Mouse (Mus musculus): ENCODE data around the gene 5730596B20Rik. TPM values are rescaled to one million over a fixed set of nuclear protein-coding genes. Genes with fewer than 3 reads are reported as not detected.
A peak's percentile ranks its signal among the peaks of the same experiment; 100 is the strongest.

The 5730596B20Rik gene
- total RNA-seq, 2 experiments from 2014 or later = not detected

GRCm38 (mm10) chr6:52220003-52220864 is 42.9 kb downstream of the 5730596B20Rik start:
- DNase-seq (ENCODE audit: low spot score) = no peak
- intact Hi-C loops (cut with DNase I) = loop anchor here (2.0 to 10.0 kb wide), 2 partner anchors 349 to 835 kb away; no protein-coding TSS in a partner anchor

DNA sequence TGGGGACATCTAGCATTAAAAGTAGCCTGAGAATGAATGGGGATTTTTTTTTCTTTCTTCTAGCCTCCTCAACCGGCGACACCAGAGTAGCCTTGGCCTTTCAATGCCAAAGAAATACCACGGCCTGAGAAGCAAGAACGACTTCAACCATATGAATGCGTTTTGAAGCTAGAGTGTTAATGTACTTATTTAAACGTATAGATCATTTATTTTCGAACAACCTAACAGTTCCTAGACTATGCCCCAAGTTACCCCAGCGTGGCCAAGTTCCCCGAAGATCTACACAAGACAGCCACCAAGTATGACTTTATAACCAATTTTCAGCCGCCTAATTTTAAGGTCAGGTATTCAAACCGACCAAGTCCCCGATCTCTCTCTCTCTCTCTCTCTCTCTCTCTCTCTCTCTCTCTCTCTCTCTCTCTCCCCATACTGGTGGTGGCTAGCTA is 43.6 kb downstream of the 5730596B20Rik start:
- DNase-seq (ENCODE audit: low spot score) = no peak
- intact Hi-C loops (cut with DNase I) = loop anchor here (1.0 to 10.0 kb wide), 3 partner anchors 350 to 836 kb away; no protein-coding TSS in a partner anchor

GRCm38 (mm10) chr6:52221337-52221992 is 44.2 kb downstream of the 5730596B20Rik start, which contains the start of gene Hoxa7:
Gene Hoxa7 (minus strand): TSS chr6:52221854.
- intact Hi-C loops (cut with DNase I) = loop anchor here (1.0 to 10.0 kb wide), 3 partner anchors 351 to 837 kb away; no protein-coding TSS in a partner anchor
- peak; percentile 62 for DNase-seq (ENCODE audit: low spot score)

- no peak for DNase-seq (ENCODE audit: low spot score)
- intact Hi-C loops (cut with DNase I) = loop anchor here (1.0 to 10.0 kb wide), 3 partner anchors 351 to 837 kb away; no protein-coding TSS in a partner anchor
Measured at GRCm38 (mm10) chr6:52221993-52222685, 44.8 kb downstream of the 5730596B20Rik start.

- DNase-seq (ENCODE audit: low spot score) = no peak
Measured at GRCm38 (mm10) chr6:52222729-52223128, 45.4 kb downstream of the 5730596B20Rik start.

GRCm38 (mm10) chr6:52223939-52224760 is 46.9 kb downstream of the 5730596B20Rik start:
- intact Hi-C loops (cut with DNase I) = loop anchor here (10.0 kb wide), 1 partner anchor 839 kb away; no protein-coding TSS in a partner anchor
- DNase-seq (ENCODE audit: low spot score) = no peak

More at GRCm38 (mm10) chr6:52222729-52223128, 45.4 kb downstream of the 5730596B20Rik start:
- intact Hi-C loops (cut with DNase I) = loop anchor here (10.0 kb wide), 1 partner anchor 838 kb away; no protein-coding TSS in a partner anchor

DNA sequence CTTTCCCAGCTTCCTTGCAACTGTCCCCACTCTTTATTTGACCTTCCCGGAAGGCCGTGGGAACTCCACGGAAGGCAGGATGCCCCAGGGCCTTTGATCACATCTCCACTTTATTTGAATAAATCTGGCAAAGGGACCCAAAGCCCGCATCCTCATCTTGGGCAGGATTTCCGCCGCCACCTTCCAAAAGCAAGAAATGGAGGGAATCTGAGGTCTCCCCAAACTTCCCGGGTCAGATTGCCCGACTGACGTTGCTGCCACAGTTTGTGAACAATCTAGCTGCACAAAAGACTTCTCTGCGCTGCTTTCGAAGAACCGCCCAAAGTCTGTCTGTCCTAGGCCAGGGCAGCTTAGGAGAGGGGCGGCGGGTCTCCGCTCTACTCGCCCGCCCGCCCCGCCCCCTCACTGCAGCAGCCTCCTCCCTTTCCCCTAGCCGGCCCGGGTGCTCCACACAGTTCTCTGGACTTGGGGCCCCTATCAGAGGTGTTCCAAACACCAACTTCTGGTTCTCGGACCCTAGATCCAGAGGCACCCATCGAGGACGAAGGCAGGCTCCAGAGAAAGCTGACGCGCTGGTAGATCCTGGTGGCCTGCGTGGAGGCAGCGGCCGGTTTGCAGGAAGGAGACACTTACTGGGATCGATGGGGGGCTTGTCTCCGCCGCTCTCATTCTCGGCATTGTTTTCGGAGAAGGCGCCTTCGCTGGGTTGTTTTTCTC is 47.8 kb downstream of the 5730596B20Rik start:
- no peak for DNase-seq (ENCODE audit: low spot score)
- intact Hi-C loops (cut with DNase I) = loop anchor here (10.0 kb wide), 1 partner anchor 840 kb away; no protein-coding TSS in a partner anchor

DNA sequence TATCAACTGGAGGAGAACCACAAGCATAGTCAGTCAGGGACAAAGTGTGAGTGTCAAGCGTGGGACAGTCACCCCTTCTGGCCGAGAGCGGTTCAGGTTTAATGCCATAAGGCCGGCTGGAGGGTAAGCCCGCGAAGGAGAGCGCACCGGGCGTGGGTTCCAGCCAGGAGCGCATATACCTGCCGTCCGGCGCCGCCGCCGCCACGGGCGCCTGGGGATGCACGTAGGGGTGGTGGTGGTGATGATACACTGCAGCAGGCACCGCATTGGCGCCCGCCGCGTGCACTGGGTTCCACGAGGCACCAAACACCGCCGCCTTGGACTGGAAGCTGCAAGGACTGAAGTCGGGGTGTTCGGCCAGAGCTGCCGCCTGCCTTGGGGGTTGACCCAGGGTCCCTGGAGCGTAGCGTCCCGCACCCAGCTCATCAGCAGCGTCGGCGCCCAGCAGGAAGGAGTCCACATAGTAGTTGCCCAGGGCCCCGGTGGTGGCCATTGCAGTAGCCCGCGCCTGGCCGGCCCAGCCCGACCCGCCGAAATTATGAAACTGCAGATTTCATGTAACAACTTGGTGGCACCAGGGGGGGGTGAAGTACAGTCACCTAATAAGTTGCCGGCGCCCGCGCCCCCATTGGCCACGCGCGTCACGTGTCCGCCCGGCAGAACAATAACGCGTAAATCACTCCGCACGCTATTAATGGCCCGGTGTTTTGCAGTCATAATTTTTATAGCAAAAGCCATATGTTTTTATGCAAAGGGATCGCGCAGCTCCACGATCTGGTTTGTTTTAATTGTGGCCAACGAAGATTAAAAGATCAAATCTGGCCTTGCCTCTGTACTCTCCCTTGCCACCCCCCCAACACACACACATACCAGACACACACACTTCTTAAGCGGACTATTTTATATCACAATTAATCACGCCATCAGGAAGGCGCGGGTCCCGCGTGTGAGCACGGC is 48.6 kb downstream of the 5730596B20Rik start:
- no peak for DNase-seq (ENCODE audit: low spot score)
- intact Hi-C loops (cut with DNase I) = loop anchor here (10.0 kb wide), 1 partner anchor 841 kb away; no protein-coding TSS in a partner anchor

DNA sequence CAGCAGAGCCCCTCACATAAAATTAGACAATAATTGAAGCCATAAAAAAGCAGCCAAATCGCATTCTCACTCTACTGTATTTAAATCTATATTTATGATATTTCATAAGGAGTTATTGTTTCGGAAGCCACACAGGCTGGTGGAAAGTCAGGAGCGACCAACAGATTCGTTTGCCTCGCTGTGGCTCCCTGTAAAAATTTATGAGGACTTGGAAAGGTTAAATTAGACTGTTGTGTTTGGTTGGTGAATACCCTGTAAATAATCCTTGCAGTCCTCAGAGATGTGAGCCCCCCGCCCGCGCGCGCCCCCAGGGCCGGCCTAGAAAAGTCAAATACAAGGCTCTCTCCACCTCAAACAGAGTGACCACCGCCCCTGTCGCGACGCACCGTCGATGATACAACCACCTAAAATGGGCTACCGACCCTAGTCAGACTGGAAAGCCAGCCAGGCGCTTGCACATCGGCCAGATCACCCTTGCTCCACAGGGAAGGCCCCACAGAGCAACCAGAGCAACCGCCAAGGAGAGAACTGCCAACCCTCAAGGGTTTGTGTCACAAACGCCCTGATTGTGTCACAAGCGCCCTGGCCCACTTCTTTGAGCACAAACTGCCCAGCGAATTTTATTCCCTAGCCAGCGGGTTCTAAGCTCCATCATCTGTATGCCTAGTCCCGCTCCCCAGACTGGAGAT is 49.4 kb downstream of the 5730596B20Rik start:
- intact Hi-C loops (cut with DNase I) = loop anchor here (10.0 kb wide), 1 partner anchor 842 kb away; no protein-coding TSS in a partner anchor
- no peak for DNase-seq (ENCODE audit: low spot score)

DNA sequence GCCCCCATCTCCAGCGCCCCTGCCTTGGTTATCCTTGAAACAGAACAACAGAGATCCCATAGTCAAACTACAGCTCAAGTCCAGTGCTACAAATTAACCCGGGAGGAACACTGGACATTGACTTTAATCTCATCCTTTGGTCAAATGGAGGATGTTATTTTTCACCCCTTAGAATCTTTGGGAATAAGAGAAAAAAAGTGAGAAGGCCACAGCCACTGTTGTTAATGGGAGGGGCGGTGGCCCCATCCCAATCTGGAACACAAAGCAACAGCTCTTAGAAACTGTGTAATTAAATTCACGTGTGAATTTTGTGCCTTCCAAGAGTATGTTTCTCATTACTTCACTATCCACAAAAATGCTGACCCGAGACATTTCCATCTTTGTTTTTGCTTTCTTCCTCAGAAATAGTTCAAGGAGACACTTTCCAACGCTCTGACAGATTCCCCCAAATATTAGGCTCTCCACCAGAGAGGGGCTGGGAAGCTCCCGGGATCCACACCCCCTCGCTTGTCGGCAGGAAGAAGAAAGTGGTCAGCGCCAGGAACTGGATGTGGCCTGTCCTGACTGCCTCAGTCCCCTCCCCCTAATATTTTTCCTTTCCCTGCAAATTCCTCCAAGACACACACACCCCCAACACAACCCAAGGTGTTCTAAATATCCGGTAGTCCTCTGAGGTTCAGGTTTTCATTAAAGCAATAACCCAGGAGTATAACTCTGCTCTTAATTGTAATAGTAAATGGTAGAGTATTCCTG is 50.3 kb downstream of the 5730596B20Rik start:
- intact Hi-C loops (cut with DNase I) = loop anchor here (10.0 kb wide), 1 partner anchor 843 kb away; no protein-coding TSS in a partner anchor
- no peak for DNase-seq (ENCODE audit: low spot score)

GRCm38 (mm10) chr6:52228475-52229465 is 51.5 kb downstream of the 5730596B20Rik start:
- intact Hi-C loops (cut with DNase I) = loop anchor here (10.0 kb wide), 1 partner anchor 844 kb away; no protein-coding TSS in a partner anchor
- no peak for DNase-seq (ENCODE audit: low spot score)

- intact Hi-C loops (cut with DNase I) = loop anchor here (10.0 kb wide), 1 partner anchor 845 kb away; no protein-coding TSS in a partner anchor
- DNase-seq (ENCODE audit: low spot score) = no peak
Measured at GRCm38 (mm10) chr6:52229558-52230416, 52.5 kb downstream of the 5730596B20Rik start.

All from heart, postnatal 25 days (tissue).